Mouse (Mus musculus): ENCODE data around the gene Rps6kb1.
A peak's percentile ranks its signal among the peaks of the same experiment; 100 is the strongest.

Rps6kb1 gene

GRCm38 (mm10) chr11:86544639-86545299, at the start of gene Rps6kb1, which contains the start of gene Tubd1:
Gene Rps6kb1 (minus strand): TSS chr11:86544805.
Gene Tubd1 (plus strand): TSS chr11:86544991.
- DNase-seq (ENCODE audit: low spot score in 2 of 2): peak; percentile 98

- no peak for DNase-seq (ENCODE audit: low spot score in 2 of 2)
Measured at GRCm38 (mm10) chr11:86593443-86593842, 48.8 kb upstream of the Rps6kb1 start.

DNA sequence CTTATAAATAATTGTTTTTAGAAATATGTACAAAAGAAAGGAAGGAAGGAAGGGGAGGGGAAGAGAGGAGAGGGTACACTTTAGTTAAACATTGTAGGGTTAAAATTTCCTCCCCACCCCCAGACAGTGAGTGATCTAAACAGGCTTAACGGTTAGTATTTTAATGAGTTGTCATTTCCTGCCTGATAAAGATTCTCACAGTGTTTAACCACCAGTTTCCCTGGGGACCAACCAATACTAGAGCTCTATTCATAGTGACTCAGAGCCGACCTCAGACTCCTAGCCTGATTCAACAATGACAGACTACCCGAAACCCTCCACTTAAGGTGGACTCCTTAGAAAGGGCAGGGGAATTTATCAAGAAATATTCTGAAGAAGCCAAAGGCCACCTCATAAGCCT, 48.4 kb upstream of the Rps6kb1 start:
- no peak for DNase-seq (ENCODE audit: low spot score in 2 of 2)

DNA sequence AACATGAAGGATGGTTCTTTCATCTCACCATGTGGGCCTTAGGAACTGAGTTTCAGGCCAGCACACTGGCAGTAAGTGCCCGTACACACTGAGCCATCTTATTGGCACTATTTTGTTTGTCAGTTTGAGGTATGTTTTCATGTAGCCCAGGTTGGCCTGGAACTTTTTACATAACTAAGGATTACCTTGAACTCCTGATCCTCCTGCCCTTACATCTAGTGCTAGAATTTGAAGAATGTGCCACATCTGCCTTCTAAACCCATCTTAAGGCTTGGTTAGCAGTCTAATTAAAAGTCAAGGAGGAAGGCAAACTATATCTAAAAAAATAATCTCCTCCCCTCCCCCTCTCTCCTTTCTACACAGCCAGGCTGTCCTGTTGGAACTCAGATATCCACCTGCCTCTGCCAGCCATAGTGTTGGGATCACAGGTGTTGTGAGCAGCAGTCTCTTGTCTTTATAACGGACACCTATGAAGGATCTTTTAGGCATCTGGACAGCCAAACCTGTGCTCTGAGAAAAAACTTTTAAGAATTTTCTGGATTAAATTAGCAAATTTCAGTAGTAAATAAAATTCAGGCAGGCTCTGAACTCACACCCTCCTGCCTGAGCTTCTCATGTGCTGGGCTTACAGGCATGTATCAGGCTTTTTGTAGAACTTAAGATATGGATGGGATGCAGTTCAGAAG, 47.5 kb upstream of the Rps6kb1 start:
- no peak for DNase-seq (ENCODE audit: low spot score in 2 of 2)

DNA sequence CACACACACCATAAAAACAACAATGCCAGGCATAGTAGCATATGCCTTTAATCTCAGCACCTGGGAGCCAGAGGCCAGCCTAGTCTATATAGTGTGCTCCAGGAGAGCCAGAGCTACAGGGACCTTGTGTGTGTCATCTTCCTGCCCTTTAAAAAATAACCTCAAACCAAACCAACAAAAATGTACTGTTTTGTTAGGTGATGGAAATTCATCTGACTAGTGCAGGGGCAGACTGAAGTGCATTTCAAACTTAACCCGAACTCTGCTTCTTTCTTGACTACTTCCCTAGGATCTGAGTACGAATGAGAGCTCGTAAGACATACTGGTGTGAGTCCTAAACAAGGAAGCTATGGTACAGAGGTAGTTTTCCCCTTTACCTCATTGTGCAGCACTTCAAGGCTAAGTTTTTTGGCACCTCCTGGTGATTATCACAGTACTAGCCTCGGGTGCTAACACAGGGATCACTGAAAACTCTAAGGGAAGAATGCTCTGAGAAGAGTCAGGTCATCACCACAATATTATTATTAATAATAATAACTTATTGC, 46.8 kb upstream of the Rps6kb1 start:
- DNase-seq (ENCODE audit: low spot score in 2 of 2): no peak

DNA sequence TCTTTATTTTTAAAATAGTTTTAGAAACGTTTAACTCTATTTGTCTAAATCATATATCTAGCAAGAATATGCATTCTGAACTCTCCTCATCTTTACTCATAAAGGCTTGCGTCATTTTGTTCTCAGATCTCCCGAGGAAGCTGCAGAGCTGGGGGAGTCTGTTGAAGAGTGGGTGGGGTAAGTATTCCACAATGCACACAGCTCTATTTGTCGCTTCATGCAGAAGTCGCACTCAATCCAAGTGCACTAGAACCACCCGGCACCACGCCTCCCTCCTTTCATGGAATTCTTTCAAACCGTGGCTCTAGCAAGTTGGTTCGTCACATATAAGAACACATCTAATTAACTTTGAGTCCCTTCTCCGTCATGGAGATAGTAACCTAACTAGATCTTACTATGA, 46.0 kb upstream of the Rps6kb1 start:
- no peak for DNase-seq (ENCODE audit: low spot score in 2 of 2)

DNA sequence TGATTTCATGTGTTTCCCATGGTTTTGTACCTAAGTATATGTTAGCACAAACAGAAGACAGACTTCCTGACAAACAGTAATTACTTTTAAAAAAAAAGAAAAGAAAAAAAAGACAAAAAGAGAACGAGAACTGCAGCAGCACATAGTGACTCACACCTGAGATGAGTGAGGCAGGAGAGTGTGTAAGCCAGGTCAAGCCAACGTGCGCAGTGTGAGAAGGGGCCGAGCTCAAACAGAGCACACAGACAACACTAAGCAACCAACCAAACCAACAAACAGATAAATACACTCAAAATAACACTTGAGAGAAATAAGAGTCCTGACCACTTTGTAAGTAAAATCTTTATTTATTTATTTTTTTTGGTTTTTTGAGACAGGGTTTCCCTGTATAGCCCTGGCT, 45.5 kb upstream of the Rps6kb1 start:
- DNase-seq (ENCODE audit: low spot score in 2 of 2): no peak

DNA sequence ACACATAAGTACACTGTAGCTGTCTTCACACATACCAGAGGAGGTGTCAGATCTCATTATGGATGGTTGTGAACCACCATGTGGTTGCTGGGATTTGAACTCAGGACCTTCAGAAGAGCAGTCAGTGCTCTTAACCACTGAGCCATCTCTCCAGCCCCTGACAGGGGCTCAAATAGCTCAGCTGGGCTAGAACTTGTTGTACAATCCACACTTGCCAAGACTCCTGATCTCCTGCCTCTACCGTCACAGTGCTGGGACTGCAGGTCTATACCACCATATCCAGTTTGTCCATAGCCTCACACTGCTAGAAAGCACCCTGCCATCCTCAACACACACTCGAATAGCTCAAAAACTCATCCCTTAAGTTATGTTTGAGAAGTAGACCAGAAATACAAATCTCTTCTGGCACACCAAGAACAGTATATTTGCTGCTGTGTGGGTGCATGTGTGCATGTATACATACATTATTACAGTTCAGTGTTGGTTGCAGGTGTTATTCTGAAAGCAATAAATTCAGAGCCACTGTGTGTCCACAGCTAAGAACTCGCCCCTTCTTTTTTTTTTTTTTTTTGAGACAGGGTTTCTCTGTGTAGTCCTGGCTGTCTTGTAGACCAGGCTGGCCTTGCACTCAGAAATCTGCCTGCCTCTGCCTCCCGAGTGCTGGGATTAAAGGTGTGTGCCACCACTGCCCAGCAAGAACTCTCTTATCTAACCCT, 44.1 kb upstream of the Rps6kb1 start:
- DNase-seq (ENCODE audit: low spot score in 2 of 2): no peak

GRCm38 (mm10) chr11:86587830-86588229, 43.2 kb upstream of the Rps6kb1 start:
- no peak for DNase-seq (ENCODE audit: low spot score in 2 of 2)

DNA sequence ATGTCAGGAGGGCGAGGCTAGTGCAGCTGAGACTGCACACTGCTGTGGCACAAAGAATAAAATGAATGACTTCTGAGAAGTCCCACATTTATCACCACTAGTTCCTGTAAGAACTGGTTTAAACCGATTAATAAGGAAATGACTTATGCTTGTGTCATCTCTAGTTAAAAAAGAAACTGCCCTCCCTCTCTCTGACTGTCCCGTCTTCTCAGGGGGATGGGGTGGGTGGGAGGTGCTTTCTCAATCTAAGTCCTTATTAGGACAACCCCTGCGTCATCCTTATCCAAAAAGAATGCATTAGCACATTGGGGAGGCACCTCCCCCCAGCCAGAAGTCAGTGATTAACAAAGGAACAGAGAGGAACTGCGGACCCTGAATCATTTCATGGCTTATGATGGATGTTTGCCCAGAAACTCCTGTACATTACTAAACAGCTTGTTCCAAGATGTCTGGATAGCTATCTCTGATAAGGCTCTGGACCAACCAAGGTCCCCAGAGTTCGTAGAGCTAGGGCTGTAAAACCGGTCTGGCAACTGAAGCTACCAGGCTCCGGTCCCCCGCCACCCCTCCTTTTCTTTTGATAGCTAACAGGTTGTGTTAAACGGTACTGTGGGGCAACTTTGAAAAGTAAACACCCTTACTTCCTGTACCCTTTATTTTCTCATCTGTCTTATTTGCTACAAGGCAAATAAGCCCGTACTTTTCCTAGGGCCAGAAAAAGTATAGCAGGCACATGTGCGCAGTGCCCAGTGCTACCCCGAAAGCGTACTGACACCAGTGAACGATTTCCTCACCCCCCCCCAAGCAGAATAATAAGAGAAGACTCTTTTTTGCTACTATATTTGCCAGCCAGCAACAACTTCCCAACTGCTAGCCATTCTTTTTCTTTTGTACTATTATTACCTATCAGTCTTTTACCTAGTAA, 42.5 kb upstream of the Rps6kb1 start:
- no peak for DNase-seq (ENCODE audit: low spot score in 2 of 2)

DNA sequence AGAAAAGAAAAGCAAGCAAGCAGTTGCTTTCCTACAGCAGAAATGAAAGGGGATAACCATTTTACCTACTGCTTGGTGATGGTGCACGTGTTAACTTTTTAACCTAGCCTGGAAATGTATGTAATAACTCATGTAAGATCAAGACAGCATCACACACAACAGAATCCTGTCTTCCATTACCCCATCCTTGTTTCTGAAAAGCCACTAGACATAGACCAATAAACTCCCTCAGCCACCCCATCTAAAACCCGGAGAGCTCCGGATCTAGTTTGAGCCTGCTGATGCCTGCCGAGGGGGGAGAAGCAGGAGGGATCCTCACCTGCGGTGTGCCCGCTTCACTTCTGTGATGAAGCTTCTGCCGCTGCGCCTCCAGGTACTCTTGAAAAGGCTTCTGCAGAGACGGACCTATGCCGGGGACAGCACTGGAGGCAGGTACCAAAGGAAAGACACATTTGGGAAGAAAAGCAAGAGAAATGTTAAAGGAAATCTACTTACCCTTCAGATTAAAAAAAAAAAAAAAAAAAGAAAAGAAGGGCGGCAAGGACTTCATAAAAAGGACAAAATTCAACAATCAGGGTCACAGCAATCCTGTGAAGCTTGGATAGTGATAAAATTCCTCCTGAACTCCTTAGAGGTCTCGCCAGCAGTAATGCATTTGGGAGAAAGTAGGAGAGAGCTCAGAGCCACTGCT, 41.7 kb upstream of the Rps6kb1 start:
- DNase-seq (ENCODE audit: low spot score in 2 of 2): no peak

- no peak for DNase-seq (ENCODE audit: low spot score in 2 of 2)
Measured at GRCm38 (mm10) chr11:86585598-86585984, 41.0 kb upstream of the Rps6kb1 start.

DNA sequence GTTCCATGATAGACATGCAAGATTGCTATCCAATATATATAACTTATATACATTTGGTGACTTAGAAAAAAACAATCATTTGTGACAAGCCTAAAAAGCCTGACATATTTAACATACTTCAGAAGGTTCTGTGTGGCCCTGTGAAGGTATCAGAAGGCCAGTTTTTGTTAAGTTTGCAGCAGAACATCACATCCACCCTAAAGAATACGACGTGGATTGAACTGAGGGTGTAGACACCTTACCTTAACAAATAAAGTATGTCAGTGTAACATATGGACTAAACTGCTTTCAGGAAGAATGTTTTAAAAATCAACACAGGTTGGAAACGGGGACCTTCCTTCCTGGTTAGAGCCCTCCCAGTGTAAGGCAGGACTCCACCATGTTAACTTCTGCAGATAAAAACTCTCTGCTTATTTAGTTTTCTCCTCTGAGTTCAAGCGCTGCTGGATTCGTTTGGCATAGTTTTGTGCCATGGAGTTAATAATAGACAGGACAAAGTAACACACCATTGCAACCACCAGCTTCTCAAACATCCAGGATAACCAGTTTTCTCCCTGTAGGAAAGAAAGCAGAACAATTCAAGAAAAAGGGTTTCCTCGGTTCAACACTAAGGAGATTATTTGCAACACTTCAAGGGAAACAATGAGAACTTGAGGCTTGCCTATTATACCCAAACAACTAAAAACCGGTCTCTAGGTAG, 40.4 kb upstream of the Rps6kb1 start:
- DNase-seq (ENCODE audit: low spot score in 2 of 2): no peak

- DNase-seq (ENCODE audit: low spot score in 2 of 2): no peak
Measured at GRCm38 (mm10) chr11:86583990-86584897, 39.6 kb upstream of the Rps6kb1 start.

- DNase-seq (ENCODE audit: low spot score in 2 of 2): no peak
Measured at GRCm38 (mm10) chr11:86583313-86583825, 38.8 kb upstream of the Rps6kb1 start.

GRCm38 (mm10) chr11:86582543-86583260, 38.1 kb upstream of the Rps6kb1 start:
- DNase-seq (ENCODE audit: low spot score in 2 of 2): no peak

GRCm38 (mm10) chr11:86581943-86582542, 37.4 kb upstream of the Rps6kb1 start:
- DNase-seq (ENCODE audit: low spot score in 2 of 2): no peak

DNA sequence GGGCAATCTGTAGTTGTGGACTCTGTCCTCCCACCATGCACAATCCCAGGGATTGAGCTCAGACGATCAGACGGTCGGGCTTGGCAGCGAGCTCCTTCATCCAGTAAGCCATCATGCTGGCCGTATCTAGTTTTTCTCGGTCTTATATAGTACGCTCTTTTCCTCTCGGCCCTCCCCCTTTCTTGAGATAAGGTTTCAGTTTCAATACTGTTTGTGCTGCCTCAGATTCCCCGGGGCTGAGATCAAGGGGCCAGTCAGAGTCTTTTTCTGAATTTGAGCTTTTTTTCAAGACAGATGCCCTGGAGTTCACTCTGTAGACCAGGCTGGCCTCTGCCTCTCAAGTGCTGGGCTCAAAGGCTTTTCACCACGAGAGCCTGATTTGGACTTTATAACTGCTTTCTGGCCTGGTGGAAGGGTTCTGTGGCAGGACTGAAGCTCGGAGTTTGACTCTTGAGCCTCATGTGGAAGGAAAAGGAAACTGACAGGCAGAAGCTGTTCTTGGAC, 36.7 kb upstream of the Rps6kb1 start:
- no peak for DNase-seq (ENCODE audit: low spot score in 2 of 2)
